Mouse (Mus musculus) layer of hippocampus, postnatal 10 days (tissue): ENCODE data around the gene Qrich2. TPM values are rescaled to one million over a fixed set of nuclear protein-coding genes. Genes with fewer than 3 reads are reported as not detected.
A peak's percentile ranks its signal among the peaks of the same experiment; 100 is the strongest.
"Not testable (repeated sequence)": the region's sequence is repeated elsewhere in the genome, so short reads cannot be mapped to it uniquely, and the experiment has no call there.

ENCODE experiments used
- DNase-seq, 2 experiments: peaks; one replicate each; pipeline ENCODE4 v3.0.0; 2021; ENCODE audit warnings: low spot score in 2 of 2
- total RNA-seq, 2 experiments: library from RNA; stranded (reverse); gene quantifications; 2 replicates each; pipeline ENCODE4 v1.2.3; 2021

Qrich2 gene
- total RNA-seq, 2 experiments from 2014 or later = 0.18 TPM; not detected in 1

GRCm38 (mm10) chr11:116430723-116431427, 35.2 kb downstream of the Qrich2 start:
- no peak for DNase-seq

GRCm38 (mm10) chr11:116429862-116430613, 36.0 kb downstream of the Qrich2 start:
- DNase-seq = no peak

GRCm38 (mm10) chr11:116428872-116429859, 36.9 kb downstream of the Qrich2 start:
- DNase-seq = no peak

- DNase-seq = no peak
Observed at GRCm38 (mm10) chr11:116426852-116427575, 39.0 kb downstream of the Qrich2 start.

GRCm38 (mm10) chr11:116426328-116426727, 39.7 kb downstream of the Qrich2 start:
- not testable (repeated sequence) for DNase-seq

DNA sequence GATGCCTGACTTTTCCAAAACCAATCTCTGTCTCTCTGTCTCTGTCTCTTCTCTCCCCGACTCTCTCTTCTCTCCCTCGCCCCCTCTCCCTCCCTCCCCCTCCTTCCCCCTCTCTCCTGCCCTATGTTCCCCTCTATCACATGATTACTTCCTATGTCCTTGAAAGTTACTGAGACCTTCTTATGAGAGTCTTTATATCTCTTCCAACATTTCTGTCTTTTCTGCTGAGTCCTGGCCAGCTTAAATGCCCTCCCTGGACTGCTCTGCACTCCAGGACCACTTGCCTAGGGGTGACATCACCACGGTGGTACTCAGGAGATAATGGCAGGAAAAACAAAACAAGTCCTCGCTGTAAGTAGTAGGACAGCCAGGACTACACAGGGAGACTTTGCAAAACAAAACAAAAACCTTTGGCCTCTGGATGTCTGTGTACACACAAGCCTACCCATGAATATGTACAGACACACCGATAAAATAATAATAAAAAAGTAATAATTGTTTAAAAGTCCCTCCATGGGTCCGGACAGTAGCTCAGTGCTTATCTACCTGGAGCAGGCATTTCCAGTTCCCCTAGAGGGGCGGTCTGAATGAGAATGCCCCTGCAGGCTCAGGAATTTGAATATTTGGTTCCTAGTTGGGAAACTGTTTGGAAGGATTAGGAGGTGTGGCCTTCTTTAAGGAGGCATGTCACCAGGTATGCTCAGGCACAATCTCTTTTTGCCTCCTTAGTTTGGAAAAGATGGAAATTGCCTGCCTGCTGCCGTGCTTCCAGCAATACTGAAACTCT, 41.2 kb downstream of the Qrich2 start:
- no peak for DNase-seq

- no peak for DNase-seq
Observed at GRCm38 (mm10) chr11:116423782-116424620, 42.0 kb downstream of the Qrich2 start.

DNA sequence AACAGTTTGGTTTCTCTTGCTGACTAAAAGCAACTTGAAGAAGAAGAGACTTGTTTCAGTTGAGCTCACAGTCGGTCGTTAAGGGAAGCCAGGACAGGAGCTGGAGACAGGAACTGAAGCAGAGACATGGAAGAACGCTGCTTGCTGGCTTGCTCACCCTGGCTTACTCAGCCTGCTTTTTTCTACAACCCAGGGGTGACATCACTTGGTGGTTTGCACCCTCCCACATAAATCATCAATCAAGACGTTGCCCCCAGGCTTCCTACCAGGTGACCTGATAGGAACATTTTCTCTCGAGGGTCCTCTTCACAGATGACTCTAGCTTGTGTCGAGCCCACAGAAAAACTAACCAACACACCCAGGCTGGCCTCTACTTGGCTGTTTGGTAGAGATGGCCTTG, 42.8 kb downstream of the Qrich2 start:
- DNase-seq = no peak

- DNase-seq = no peak
Observed at GRCm38 (mm10) chr11:116422562-116422961, 43.5 kb downstream of the Qrich2 start.

DNA sequence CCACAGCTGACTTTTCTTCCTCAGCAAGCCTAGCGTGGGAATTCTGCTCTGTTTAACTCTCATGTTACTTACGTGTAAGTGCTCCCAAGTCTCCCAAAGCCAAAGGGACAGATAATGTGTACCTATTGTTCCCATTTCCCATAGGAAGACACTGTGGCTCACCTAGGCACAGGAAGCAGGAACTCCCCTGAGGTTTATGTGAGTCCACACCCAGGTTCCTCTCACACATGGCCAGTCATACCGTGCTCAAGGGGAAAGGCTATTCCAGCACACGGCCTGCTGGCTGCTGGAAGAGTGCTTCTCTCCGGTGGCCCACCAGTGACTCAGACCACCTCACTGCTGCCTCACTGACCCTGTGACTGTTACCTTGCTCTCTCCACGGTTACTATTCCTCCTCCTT, 44.9 kb downstream of the Qrich2 start:
- DNase-seq = no peak

DNA sequence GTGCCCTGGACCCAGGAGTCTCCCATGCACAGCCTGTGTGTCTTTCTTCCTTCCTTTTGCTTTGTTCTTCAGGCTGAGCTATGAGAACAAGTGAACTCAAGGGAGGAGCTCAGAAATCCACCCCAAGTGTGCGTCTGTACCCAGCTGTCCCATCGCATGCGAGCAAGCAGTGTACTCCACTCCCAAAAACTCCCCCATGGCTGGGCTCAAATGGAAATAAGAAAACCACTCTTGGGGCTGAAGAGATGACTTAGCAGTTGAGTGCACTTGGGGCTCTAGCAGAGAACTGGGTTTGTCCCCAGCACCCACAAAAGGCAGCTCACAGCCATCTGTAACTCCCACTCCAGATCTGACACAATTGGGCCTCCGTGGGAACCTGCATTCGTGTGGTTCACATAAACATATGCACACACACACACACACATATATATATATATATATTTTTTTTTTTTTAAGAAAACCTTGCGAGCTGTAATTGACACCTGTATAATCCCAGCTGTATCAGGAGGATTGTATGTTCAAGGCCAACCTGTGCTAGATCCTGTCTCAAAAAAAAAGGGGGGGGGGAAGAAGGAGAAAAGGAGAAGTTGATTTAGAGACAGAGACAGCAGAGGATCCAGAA, 47.1 kb downstream of the Qrich2 start:
- DNase-seq = no peak

- no peak for DNase-seq
Observed at GRCm38 (mm10) chr11:116418194-116418840, 47.7 kb downstream of the Qrich2 start.

GRCm38 (mm10) chr11:116417054-116417453, 49.0 kb downstream of the Qrich2 start:
- no peak for DNase-seq

DNA sequence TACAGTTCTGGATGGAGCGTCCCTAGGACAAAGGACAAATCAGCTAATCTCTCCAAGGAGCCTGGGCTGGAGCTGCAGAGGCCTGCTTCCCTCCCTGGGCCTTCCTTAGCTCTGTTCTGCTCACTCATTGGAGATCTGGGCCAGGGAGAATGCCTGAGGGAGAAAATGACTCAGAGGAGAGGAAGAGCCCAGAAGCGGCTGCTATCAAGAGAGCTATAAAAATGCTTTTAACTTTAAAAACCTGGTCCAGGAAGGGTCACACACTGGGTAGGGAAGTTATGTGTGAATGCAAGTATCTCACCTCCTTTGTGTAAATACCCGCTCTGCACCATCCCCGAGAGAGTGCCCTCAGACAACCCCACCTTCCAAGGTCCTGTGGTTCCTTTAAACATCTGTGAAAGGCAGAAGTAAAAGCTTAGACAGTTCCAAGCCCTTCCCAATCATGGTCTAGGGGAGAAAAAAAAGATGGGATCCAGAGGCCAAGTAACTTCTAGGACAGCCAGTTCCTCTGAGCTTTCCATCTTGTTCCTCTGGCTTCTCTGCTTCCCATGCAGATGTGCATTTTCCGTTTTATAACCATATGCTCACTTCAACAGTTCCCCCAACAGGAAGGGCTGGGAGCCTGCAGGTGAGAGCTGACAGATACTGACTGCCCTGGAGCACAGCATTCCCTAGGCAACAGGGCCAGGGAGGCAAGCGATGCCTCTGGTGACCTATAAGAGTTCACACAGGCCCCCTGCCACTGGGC, 49.7 kb downstream of the Qrich2 start:
- no peak for DNase-seq

- DNase-seq = no peak
Observed at GRCm38 (mm10) chr11:116413631-116414022, 52.4 kb downstream of the Qrich2 start.

GRCm38 (mm10) chr11:116412904-116413630, 53.0 kb downstream of the Qrich2 start, which contains the start of gene Rnf157:
TSS of gene Rnf157 (minus strand) at chr11:116413032.
- peak; percentile 87 to 92 for DNase-seq
